ENCODE assay signal across 8 mouse cellular contexts in genomic region chr10:92721771-92722619, GRCm38 (mm10). TPM values are rescaled to one million over a fixed set of nuclear protein-coding genes. Genes with fewer than 3 reads are reported as not detected.
DNase-seq lines count a peak whose midpoint lies in the region; ATAC-seq and TF ChIP-seq lines count a peak whose summit lies in the region.

Nedd1 (minus strand) TSS chr10:92722420.

- H3K4me2 ChIP-seq in heart, embryonic 15.5 days: peak within 1 kb of the TSS; percentile 78
- H3K4me2 ChIP-seq in liver, embryonic 14.5 days (ENCODE audit: low read depth): peak within 1 kb of the TSS; percentile 84
- peak within 1 kb of the TSS; percentile 80 for H3K4me2 ChIP-seq in neural tube, embryonic 11.5 days (ENCODE audit: low read depth)
- H3K4me2 ChIP-seq in stomach, postnatal 0 days (replicated peaks; ENCODE audit: low read depth): peak within 1 kb of the TSS; percentile 70

- H3K4me3 ChIP-seq in forebrain, embryonic 10.5 days: peak within 1 kb of the TSS; percentile 94
- peak within 1 kb of the TSS; percentile 94 for H3K4me3 ChIP-seq in heart, embryonic 15.5 days
- peak within 1 kb of the TSS; percentile 98 to 99 for H3K4me3 ChIP-seq in liver, embryonic 14.5 days (ENCODE audit: insufficient read depth in 1 of 2, low read depth in 2 of 2, low read length in 2 of 2)
- peak within 1 kb of the TSS; percentile 92 for H3K4me3 ChIP-seq in neural tube, embryonic 11.5 days (ENCODE audit: low read depth, low read length)
- H3K4me3 ChIP-seq in stomach, postnatal 0 days (ENCODE audit: low read depth, low read length): peak within 1 kb of the TSS; percentile 91

- H3K27me3 ChIP-seq in forebrain, embryonic 10.5 days (ENCODE audit: poor library complexity, severe bottlenecking): no peaks in the 10 kb centered on the region
- H3K27me3 ChIP-seq in heart, embryonic 15.5 days: no peaks in the 10 kb centered on the region
- H3K27me3 ChIP-seq in liver, embryonic 14.5 days (ENCODE audit: control insufficient read depth, insufficient read depth, low read length): no peaks in the 10 kb centered on the region
- H3K27me3 ChIP-seq in neural tube, embryonic 11.5 days (ENCODE audit: control insufficient read depth, insufficient read depth, low read length): no peaks in the 10 kb centered on the region
- H3K27me3 ChIP-seq in stomach, postnatal 0 days (ENCODE audit: control insufficient read depth, insufficient read depth, low read length): no peaks in the 10 kb centered on the region

- peak; percentile 98 for ATAC-seq in CD4-positive, CD25-positive, alpha-beta regulatory T cell, adult 4 months
- ATAC-seq in heart, embryonic 15.5 days (replicated peaks; ENCODE audit: insufficient number of reproducible peaks, insufficient read depth, low FRiP score, low read depth): peak; percentile 99
- ATAC-seq in liver, embryonic 14.5 days (ENCODE audit: insufficient read depth): peak; percentile 95
- peak; percentile 98 for ATAC-seq in neural tube, embryonic 11.5 days (ENCODE audit: insufficient read depth, low FRiP score, low TSS enrichment)
- ATAC-seq in stomach, postnatal 0 days (ENCODE audit: low FRiP score, low TSS enrichment): peak; percentile 100

- 0 out of 2 replicates have a peak, but pooled peaks have one; percentile 19 for TF ChIP-seq EP300 in liver, embryonic 14.5 days (IDR thresholded peaks at IDR 0.05; ENCODE audit: low read depth)
- no peak for TF ChIP-seq EP300 in stomach, postnatal 0 days (optimal IDR thresholded peaks at IDR 0.05)

- peaks cover 9% of the 10 kb centered on the region; the same call in 1 of the 2 replicates for H3K9me3 ChIP-seq in forebrain, embryonic 10.5 days
- no peaks in the 10 kb centered on the region for H3K9me3 ChIP-seq in heart, embryonic 15.5 days (replicated peaks)
- no peaks in the 10 kb centered on the region for H3K9me3 ChIP-seq in liver, embryonic 14.5 days (ENCODE audit: control insufficient read depth, low read length)
- no peaks in the 10 kb centered on the region for H3K9me3 ChIP-seq in neural tube, embryonic 11.5 days (ENCODE audit: control insufficient read depth, low read length)
- H3K9me3 ChIP-seq in stomach, postnatal 0 days (ENCODE audit: control insufficient read depth, low read length): no peaks in the 10 kb centered on the region

- TF ChIP-seq CTCF in liver, embryonic 14.5 days (IDR thresholded peaks at IDR 0.05; ENCODE audit: low read depth): no peak
- no peak for TF ChIP-seq CTCF in stomach, postnatal 0 days (IDR thresholded peaks at IDR 0.05; ENCODE audit: low read depth)

- peak within 1 kb of the TSS; percentile 94 for H3K9ac ChIP-seq in heart, embryonic 15.5 days
- H3K9ac ChIP-seq in liver, embryonic 14.5 days (replicated peaks): peak within 1 kb of the TSS; percentile 97
- H3K9ac ChIP-seq in neural tube, embryonic 11.5 days (ENCODE audit: low read length): peak within 1 kb of the TSS; percentile 90
- H3K9ac ChIP-seq in stomach, postnatal 0 days (ENCODE audit: low read length): peak within 1 kb of the TSS; percentile 94

- WGBS in forebrain, embryonic 10.5 days: under 1% methylated on average over 57 of the region's 57 CpGs
- WGBS in heart, embryonic 15.5 days: under 1% methylated on average over 57 of the region's 57 CpGs
- under 1% methylated on average over 57 of the region's 57 CpGs for WGBS in liver, embryonic 14.5 days (ENCODE audit: insufficient replicate concordance)
- WGBS in neural tube, embryonic 11.5 days: under 1% methylated on average over 57 of the region's 57 CpGs
- 0% methylated on average over 56 of the region's 57 CpGs for WGBS in stomach, postnatal 0 days

- peaks cover 28% of the 10 kb centered on the region for H3K36me3 ChIP-seq in forebrain, embryonic 10.5 days (replicated peaks)
- H3K36me3 ChIP-seq in heart, embryonic 15.5 days: no peaks in the 10 kb centered on the region
- H3K36me3 ChIP-seq in liver, embryonic 14.5 days (replicated peaks; ENCODE audit: control insufficient read depth, insufficient read depth, low read depth): peaks cover 2% of the 10 kb centered on the region; the same call in 1 of the 2 replicates
- H3K36me3 ChIP-seq in neural tube, embryonic 11.5 days (ENCODE audit: control insufficient read depth, insufficient read depth, low read length): no peaks in the 10 kb centered on the region
- H3K36me3 ChIP-seq in stomach, postnatal 0 days (ENCODE audit: control insufficient read depth, insufficient read depth, low read length): no peaks in the 10 kb centered on the region

- peak; percentile 94 for DNase-seq in c-Kit-negative CD71-positive TER-119-positive erythroid progenitor cells, embryonic 14.5 days (ENCODE audit: low read depth, low spot score)
- DNase-seq in forebrain, embryonic 10.5 days (ENCODE audit: extremely low spot score, low spot score): peak; percentile 92
- peak; percentile 96 for DNase-seq in kidney, postnatal 25 days
- peak; percentile 89 to 93 (median 90) for DNase-seq in liver, embryonic 14.5 days (ENCODE audit: low read depth in 3 of 3, low spot score in 3 of 3)
- DNase-seq in neural tube, embryonic 11.5 days (ENCODE audit: low spot score): peak; percentile 94
- peak; percentile 99 for DNase-seq in stomach, postnatal 0 days (ENCODE audit: low spot score)

- H3K4me1 ChIP-seq in forebrain, embryonic 10.5 days: peaks cover 19% of the 10 kb centered on the region
- H3K4me1 ChIP-seq in heart, embryonic 15.5 days (replicated peaks): peaks cover 26% of the 10 kb centered on the region
- H3K4me1 ChIP-seq in liver, embryonic 14.5 days (replicated peaks; ENCODE audit: control insufficient read depth in 2 of 2, insufficient read depth in 2 of 2, low read length in 1 of 2): peaks cover 10 to 11% of the 10 kb centered on the region in 2 experiments
- H3K4me1 ChIP-seq in neural tube, embryonic 11.5 days (ENCODE audit: control insufficient read depth, insufficient read depth, low read length): peaks cover 3% of the 10 kb centered on the region
- no peaks in the 10 kb centered on the region for H3K4me1 ChIP-seq in stomach, postnatal 0 days (replicated peaks; ENCODE audit: control insufficient read depth, insufficient read depth)

- peak within 1 kb of the TSS; percentile 98 for H3K27ac ChIP-seq in forebrain, embryonic 10.5 days
- peak within 1 kb of the TSS; percentile 97 for H3K27ac ChIP-seq in heart, embryonic 15.5 days
- H3K27ac ChIP-seq in liver, embryonic 14.5 days: peak within 1 kb of the TSS; percentile 84
- peak within 1 kb of the TSS; percentile 80 for H3K27ac ChIP-seq in neural tube, embryonic 11.5 days (ENCODE audit: low read depth, low read length)
- H3K27ac ChIP-seq in stomach, postnatal 0 days (replicated peaks): peak within 1 kb of the TSS; percentile 96

RNA-seq across cellular contexts. Expression of gene Nedd1, which starts in this region (rescaled TPM):
- polyA plus RNA-seq in CD4-positive, CD25-positive, alpha-beta regulatory T cell, adult 4 months (2017; shearing (Covaris generic)): 10 to 100 TPM; 30.2 to 41.2 TPM
- polyA plus RNA-seq in forebrain, embryonic 10.5 days (2016; fragmentation: Nextera tagmentation; extraction: Ambion mirVana): 59.0 and 60.5 TPM in 2 replicates
- polyA plus RNA-seq in heart, embryonic 15.5 days (2015; fragmentation: Nextera tagmentation; extraction: Ambion mirVana): 36.0 and 40.2 TPM in 2 replicates
- 6.1 and 9.3 TPM in 2 replicates for polyA plus RNA-seq in liver, embryonic 14.5 days (2012; rRNA removed)
- 26.9 and 28.1 TPM in 2 replicates for polyA plus RNA-seq in liver, embryonic 14.5 days (2014; fragmentation: Nextera tagmentation; extraction: Ambion mirVana)
- 56.4 and 60.2 TPM in 2 replicates for polyA plus RNA-seq in neural tube, embryonic 11.5 days (2014; fragmentation: Nextera tagmentation; extraction: Ambion mirVana)
- 18.9 and 21.4 TPM in 2 replicates for polyA plus RNA-seq in stomach, postnatal 0 days (2015; fragmentation: Nextera tagmentation; extraction: Ambion mirVana)

Comparison
In these comparisons a context has a peak if more than half of its experiments do, and no peak if none do; other contexts are left out.
1. Peak in every context shown above with its lines: DNase-seq, ATAC-seq, H3K4me3 ChIP-seq and H3K27ac ChIP-seq.